Comparison of ENCODE assay signal across 10 mouse cellular contexts in genomic region chr19:53263859-53264733, GRCm38 (mm10). TPM values are rescaled to one million over a fixed set of nuclear protein-coding genes. Genes with fewer than 3 reads are reported as not detected.
DNase-seq lines count a peak whose midpoint lies in the region; ATAC-seq and TF ChIP-seq lines count a peak whose summit lies in the region.
"Had no signal": no experiment of that assay in that cellular context is flagged by ENCODE, and none has a peak within 500 bp of the region (broad histone marks: within the 10 kb centered on the region; RNA-seq: fewer than 3 reads in every experiment).

No protein-coding gene starts in this region.

- no peak for TF ChIP-seq CTCF in hindbrain, postnatal 0 days (IDR thresholded peaks at IDR 0.05; ENCODE audit: low read depth)
- no peak for TF ChIP-seq CTCF in midbrain, postnatal 0 days (IDR thresholded peaks at IDR 0.05)

- H3K9ac ChIP-seq in intestine, embryonic 15.5 days = no peak overlapping the region
- no peak overlapping the region for H3K9ac ChIP-seq in intestine, embryonic 16.5 days (ENCODE audit: low read depth, low read length)
- H3K9ac ChIP-seq in hindbrain, postnatal 0 days (replicated peaks; ENCODE audit: low read length) = no peak overlapping the region
- no peak overlapping the region for H3K9ac ChIP-seq in midbrain, postnatal 0 days (replicated peaks; ENCODE audit: low read length, poor library complexity, severe bottlenecking)

- H3K27ac ChIP-seq in intestine, embryonic 15.5 days = no peak overlapping the region
- no peak overlapping the region for H3K27ac ChIP-seq in intestine, embryonic 16.5 days (ENCODE audit: low read length)
- H3K27ac ChIP-seq in hindbrain, postnatal 0 days = no peak overlapping the region
- no peak overlapping the region for H3K27ac ChIP-seq in midbrain, postnatal 0 days (ENCODE audit: low read depth, low read length)

- H3K4me2 ChIP-seq in intestine, embryonic 15.5 days (replicated peaks) = 0 out of 2 replicates have a peak overlapping the region, but pooled peaks have one; percentile 9
- H3K4me2 ChIP-seq in intestine, embryonic 16.5 days (ENCODE audit: low read depth, low read length) = no peak overlapping the region
- H3K4me2 ChIP-seq in hindbrain, postnatal 0 days (ENCODE audit: low read depth, low read length) = 0 out of 2 replicates have a peak overlapping the region, but pooled peaks have one; percentile 11
- peak overlapping the region; percentile 12; the same call in 1 of the 2 replicates for H3K4me2 ChIP-seq in midbrain, postnatal 0 days (ENCODE audit: low read depth, low read length, poor library complexity, severe bottlenecking)

- no peaks in the 10 kb centered on the region for H3K27me3 ChIP-seq in intestine, embryonic 15.5 days (replicated peaks)
- H3K27me3 ChIP-seq in intestine, embryonic 16.5 days (replicated peaks; ENCODE audit: control insufficient read depth, insufficient read depth, low read length) = no peaks in the 10 kb centered on the region
- H3K27me3 ChIP-seq in hindbrain, postnatal 0 days (ENCODE audit: insufficient read depth, low read length) = no peaks in the 10 kb centered on the region
- H3K27me3 ChIP-seq in midbrain, postnatal 0 days (ENCODE audit: insufficient read depth, low read length) = no peaks in the 10 kb centered on the region

- 0 out of 2 replicates have a peak, but pooled peaks cover 7% of the 10 kb centered on the region for H3K4me1 ChIP-seq in intestine, embryonic 15.5 days (replicated peaks)
- peaks cover 10% of the 10 kb centered on the region for H3K4me1 ChIP-seq in intestine, embryonic 16.5 days (ENCODE audit: control insufficient read depth, insufficient read depth, low read length)
- H3K4me1 ChIP-seq in hindbrain, postnatal 0 days (ENCODE audit: insufficient read depth, low read length) = no peaks in the 10 kb centered on the region
- no peaks in the 10 kb centered on the region for H3K4me1 ChIP-seq in midbrain, postnatal 0 days (ENCODE audit: insufficient read depth, low read length)

- WGBS in intestine, embryonic 15.5 days = 37% methylated on average over 23 of the region's 23 CpGs
- 33% methylated on average over 22 of the region's 23 CpGs for WGBS in intestine, embryonic 16.5 days
- 27% methylated on average over 23 of the region's 23 CpGs for WGBS in hindbrain, postnatal 0 days
- WGBS in midbrain, postnatal 0 days = 25% methylated on average over 22 of the region's 23 CpGs

- DNase-seq in hindbrain, postnatal 0 days (ENCODE audit: low spot score) = no peak
- no peak for DNase-seq in midbrain, postnatal 0 days (ENCODE audit: low spot score)
- no peak for DNase-seq in layer of hippocampus, postnatal 36 days
- no peak for DNase-seq in right cerebral cortex, postnatal 4 days
- DNase-seq in adrenal gland, adult 8-10 months = no peak
- DNase-seq: heart, postnatal 10 days had no signal

- ATAC-seq in intestine, embryonic 15.5 days = no peak
- ATAC-seq in intestine, embryonic 16.5 days = no peak
- peak; percentile 84 for ATAC-seq in common myeloid progenitor, adult 5-6 weeks (replicated peaks; ENCODE audit: low read depth, poor library complexity, severe bottlenecking)
- no peak for ATAC-seq in hindbrain, postnatal 0 days
- ATAC-seq in midbrain, postnatal 0 days (ENCODE audit: low FRiP score) = no peak

- no peaks in the 10 kb centered on the region for H3K36me3 ChIP-seq in intestine, embryonic 15.5 days
- H3K36me3 ChIP-seq in intestine, embryonic 16.5 days (ENCODE audit: control insufficient read depth, insufficient read depth, low read length) = no peaks in the 10 kb centered on the region
- no peaks in the 10 kb centered on the region for H3K36me3 ChIP-seq in hindbrain, postnatal 0 days (ENCODE audit: insufficient read depth, low read length)
- no peaks in the 10 kb centered on the region for H3K36me3 ChIP-seq in midbrain, postnatal 0 days (ENCODE audit: insufficient read depth, low read length)
- H3K36me3 ChIP-seq: G1E had no signal

- no peak overlapping the region for H3K4me3 ChIP-seq in intestine, embryonic 15.5 days (replicated peaks)
- no peak overlapping the region for H3K4me3 ChIP-seq in intestine, embryonic 16.5 days (ENCODE audit: low read length)
- H3K4me3 ChIP-seq in hindbrain, postnatal 0 days (ENCODE audit: low read length) = no peak overlapping the region
- no peak overlapping the region for H3K4me3 ChIP-seq in midbrain, postnatal 0 days (ENCODE audit: low read depth, low read length)

- H3K9me3 ChIP-seq in intestine, embryonic 15.5 days = no peaks in the 10 kb centered on the region
- H3K9me3 ChIP-seq in intestine, embryonic 16.5 days (ENCODE audit: control insufficient read depth, low read length) = no peaks in the 10 kb centered on the region
- H3K9me3 ChIP-seq in hindbrain, postnatal 0 days (ENCODE audit: low read length) = no peaks in the 10 kb centered on the region
- no peaks in the 10 kb centered on the region for H3K9me3 ChIP-seq in midbrain, postnatal 0 days (ENCODE audit: low read length)
- H3K9me3 ChIP-seq: G1E had no signal

RNA-seq across cellular contexts. Expression of gene Mxi1, which starts 46.2 kb away (rescaled TPM):
- 34.0 and 34.5 TPM in 2 replicates for polyA plus RNA-seq in intestine, embryonic 15.5 days (2015; fragmentation: Nextera tagmentation; extraction: Ambion mirVana)
- polyA plus RNA-seq in intestine, embryonic 16.5 days (2015; fragmentation: Nextera tagmentation; extraction: Ambion mirVana) = 10.3 and 12.9 TPM in 2 replicates
- 44.2 and 48.8 TPM in 2 replicates for total RNA-seq in common myeloid progenitor, adult 5-6 weeks (2017)
- total RNA-seq in hindbrain, postnatal 0 days (2014; rRNA removed) = 41.9 and 44.5 TPM in 2 replicates
- 47.7 and 51.5 TPM in 2 replicates for polyA plus RNA-seq in hindbrain, postnatal 0 days (2015; fragmentation: Nextera tagmentation; extraction: Ambion mirVana)
- total RNA-seq in midbrain, postnatal 0 days (2014; rRNA removed) = 40.9 and 49.2 TPM in 2 replicates
- polyA plus RNA-seq in midbrain, postnatal 0 days (2015; fragmentation: Nextera tagmentation; extraction: Ambion mirVana) = 37.7 and 38.8 TPM in 2 replicates
- total RNA-seq in layer of hippocampus, postnatal 36 days (2021) = 10 to 100 TPM; 60.8 to 67.3 TPM
- total RNA-seq in adrenal gland, adult 8-10 months (2022) = 10 to 100 TPM; 33.5 to 38.1 (median 34.5) TPM
